Mouse (Mus musculus): Measurements from ENCODE around the gene Ewsr1. TPM values are rescaled to one million over a fixed set of nuclear protein-coding genes. Genes with fewer than 3 reads are reported as not detected.

The Ewsr1 gene
- polyA plus RNA-seq (2012; rRNA removed): 412 and 449 TPM in 2 replicates

DNA sequence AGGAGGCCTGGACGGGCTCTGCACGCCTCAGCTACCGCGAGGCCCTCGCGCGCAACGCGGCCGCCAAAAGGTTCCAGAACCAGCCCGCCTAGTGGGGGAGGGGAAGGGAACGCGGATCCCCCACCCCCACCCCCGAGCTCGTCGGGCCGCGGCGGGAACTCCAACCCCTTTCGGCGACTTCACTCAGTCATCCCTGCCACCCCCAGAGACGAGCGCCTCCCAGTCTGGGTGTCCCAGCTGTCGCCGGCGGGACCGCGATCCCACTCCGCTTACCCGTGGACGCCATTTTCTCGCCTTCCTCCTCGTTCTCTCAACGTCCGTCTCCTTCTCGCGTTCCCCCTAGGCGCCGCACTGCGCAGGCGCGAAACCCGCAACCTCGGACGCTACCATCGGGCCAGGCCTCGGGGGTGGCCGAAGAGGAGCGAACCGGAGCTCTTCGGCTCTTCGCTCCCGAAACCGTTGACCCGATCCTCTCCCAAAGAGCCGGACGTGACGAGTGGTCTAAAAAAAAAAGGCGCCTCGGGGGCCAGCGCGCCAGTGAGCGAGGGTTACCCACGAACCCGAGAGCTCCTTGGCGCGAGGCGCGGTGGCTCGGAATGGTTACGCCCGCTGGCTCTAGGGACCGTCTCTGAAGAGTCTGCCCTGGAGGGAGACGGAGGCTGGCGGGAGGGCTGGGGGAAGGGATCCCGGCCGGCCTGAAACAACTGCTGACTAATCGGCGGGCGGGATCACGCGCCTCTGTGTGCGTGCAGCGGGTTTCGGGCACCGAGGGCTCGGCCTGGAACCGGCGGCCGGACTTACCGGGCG is at the start of gene Ewsr1, which contains the start of gene Rhbdd3:
Gene Ewsr1 (minus strand): TSS at position 531 of the 807 bp plus-strand sequence.
Gene Rhbdd3 (plus strand): TSS at position 191 of the 807 bp plus-strand sequence.
- WGBS: under 1% methylated on average over 92 of the region's 92 CpGs
- Histone ChIP-seq H3K4me1 (ENCODE audit: control insufficient read depth, insufficient read depth, low read length) (peaks cover 12% of the 10 kb centered on the region), H3K27ac (ENCODE audit: insufficient read depth, low read length) (peak within 1 kb of the TSS; percentile 100), H3K27me3 (ENCODE audit: control insufficient read depth, insufficient read depth, low read length) (no peaks in the 10 kb centered on the region), H3K4me3 (replicated peaks; ENCODE audit: insufficient read depth, low read depth, low read length) (peak within 1 kb of the TSS; percentile 86)
- peak; percentile 97 to 100 for DNase-seq
- no peak for TF ChIP-seq CTCF (IDR thresholded peaks at IDR 0.05; ENCODE audit: borderline replicate concordance, insufficient read depth, low read depth, low read length)
- TF ChIP-seq POLR2A (IDR thresholded peaks at IDR 0.05; ENCODE audit: borderline replicate concordance, insufficient read depth, low read length): peak; percentile 88

DNA sequence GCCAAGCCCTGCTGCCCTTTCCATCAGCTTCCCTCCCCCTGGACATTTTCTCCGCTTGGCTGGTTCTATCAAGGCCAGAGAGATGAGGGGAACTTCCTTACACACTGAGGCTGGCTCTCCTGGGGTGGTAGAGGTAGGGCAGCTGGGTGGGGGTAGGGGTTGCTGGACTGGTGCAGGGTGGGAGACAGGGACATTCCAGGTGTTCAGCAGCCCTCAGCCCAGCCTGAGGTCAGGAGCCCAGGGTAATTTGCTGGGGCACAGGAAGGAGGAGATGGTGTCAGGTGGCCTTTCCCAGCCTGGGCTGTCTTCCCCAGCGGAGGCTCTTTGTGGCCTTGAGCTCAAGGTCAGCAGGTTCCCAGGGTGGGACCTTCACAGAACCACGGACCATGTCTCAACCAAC is 46.5 kb upstream of the Ewsr1 start:
- no peak for TF ChIP-seq CTCF (IDR thresholded peaks at IDR 0.05; ENCODE audit: borderline replicate concordance, insufficient read depth, low read depth, low read length)
- no peak for TF ChIP-seq POLR2A (IDR thresholded peaks at IDR 0.05; ENCODE audit: borderline replicate concordance, insufficient read depth, low read length)
- H3K4me3 ChIP-seq (replicated peaks; ENCODE audit: insufficient read depth, low read depth, low read length): no peak overlapping the region
- H3K4me1 ChIP-seq (ENCODE audit: control insufficient read depth, insufficient read depth, low read length): peaks cover 5% of the 10 kb centered on the region
- no peak for DNase-seq
- 92% methylated on average over 3 of the region's 3 CpGs for whole genome bisulfite sequencing
- H3K27ac ChIP-seq (ENCODE audit: insufficient read depth, low read length): no peak overlapping the region
- no peaks in the 10 kb centered on the region for H3K27me3 ChIP-seq (ENCODE audit: control insufficient read depth, insufficient read depth, low read length)

DNA sequence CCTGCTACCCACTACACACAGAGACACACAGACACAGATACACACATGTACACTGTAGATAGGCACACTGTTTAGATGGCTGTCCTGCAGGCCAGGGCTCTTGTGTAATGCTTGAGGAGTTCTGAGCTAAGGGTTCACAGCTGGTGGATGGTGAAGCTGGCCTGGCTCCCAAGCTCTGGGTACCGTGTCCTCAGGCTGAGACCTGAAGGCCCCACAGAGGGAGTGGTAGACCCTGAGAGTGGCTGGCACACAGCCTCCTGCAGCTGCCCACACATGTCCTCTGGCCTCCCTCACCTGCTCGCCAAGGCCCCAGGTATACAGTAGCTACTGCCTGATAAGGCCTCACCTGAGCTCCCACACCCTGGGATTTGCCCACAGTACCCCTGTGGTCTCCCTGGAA is 42.9 kb upstream of the Ewsr1 start:
- TF ChIP-seq POLR2A (IDR thresholded peaks at IDR 0.05; ENCODE audit: borderline replicate concordance, insufficient read depth, low read length) (no peak), CTCF (IDR thresholded peaks at IDR 0.05; ENCODE audit: borderline replicate concordance, insufficient read depth, low read depth, low read length) (no peak)
- H3K4me1 ChIP-seq (ENCODE audit: control insufficient read depth, insufficient read depth, low read length): peaks cover 14% of the 10 kb centered on the region
- 91% methylated on average over 2 of the region's 2 CpGs for whole genome bisulfite sequencing
- no peak for DNase-seq
- H3K27ac ChIP-seq (ENCODE audit: insufficient read depth, low read length): no peak overlapping the region
- H3K4me3 ChIP-seq (replicated peaks; ENCODE audit: insufficient read depth, low read depth, low read length): no peak overlapping the region
- no peaks in the 10 kb centered on the region for H3K27me3 ChIP-seq (ENCODE audit: control insufficient read depth, insufficient read depth, low read length)

DNA sequence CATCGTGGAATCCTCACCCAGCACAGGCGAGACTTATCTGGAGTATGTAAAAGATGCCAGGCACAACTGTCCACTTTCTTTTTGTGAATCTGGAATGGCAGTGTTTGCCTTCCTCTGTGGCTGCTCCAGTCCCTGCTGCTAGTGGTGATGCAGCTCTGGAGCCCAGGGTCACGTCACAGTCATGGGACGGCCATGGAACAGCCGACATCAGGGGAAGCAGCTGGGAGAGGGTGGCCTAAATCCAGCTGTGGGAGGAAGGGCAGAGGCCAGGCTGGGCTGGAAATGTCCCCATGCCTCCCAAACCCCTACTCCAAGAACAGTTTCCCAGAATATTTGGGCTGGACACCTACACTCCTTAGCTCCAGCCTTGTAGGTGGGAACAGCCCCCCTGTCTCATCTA is 42.2 kb upstream of the Ewsr1 start:
- WGBS: 92% methylated on average over 5 of the region's 5 CpGs
- Histone ChIP-seq H3K27me3 (ENCODE audit: control insufficient read depth, insufficient read depth, low read length) (no peaks in the 10 kb centered on the region), H3K4me3 (replicated peaks; ENCODE audit: insufficient read depth, low read depth, low read length) (no peak overlapping the region), H3K4me1 (ENCODE audit: control insufficient read depth, insufficient read depth, low read length) (peaks cover 14% of the 10 kb centered on the region), H3K27ac (ENCODE audit: insufficient read depth, low read length) (no peak overlapping the region)
- TF ChIP-seq CTCF (IDR thresholded peaks at IDR 0.05; ENCODE audit: borderline replicate concordance, insufficient read depth, low read depth, low read length) (no peak), POLR2A (IDR thresholded peaks at IDR 0.05; ENCODE audit: borderline replicate concordance, insufficient read depth, low read length) (no peak)
- no peak for DNase-seq

DNA sequence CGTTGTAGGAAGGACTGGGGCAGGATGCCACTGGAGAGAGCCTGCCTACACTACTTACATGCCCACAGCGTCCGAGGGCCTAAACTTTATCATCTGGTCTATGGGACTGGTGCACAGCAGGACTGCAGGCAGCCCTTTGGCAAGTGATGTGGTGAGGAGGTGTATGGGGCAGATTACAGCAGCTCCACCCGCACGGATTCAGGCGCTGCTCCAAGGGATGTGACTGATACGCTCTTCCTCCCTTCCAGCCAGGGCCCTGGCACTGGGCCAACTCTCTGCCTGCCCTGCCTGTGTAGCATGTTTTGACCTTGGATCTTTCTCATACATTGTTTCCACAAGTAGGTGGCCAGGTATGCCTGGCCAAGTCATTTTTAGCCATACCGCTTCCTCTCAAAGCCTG is 41.6 kb upstream of the Ewsr1 start:
- Histone ChIP-seq H3K27ac (ENCODE audit: insufficient read depth, low read length) (no peak overlapping the region), H3K27me3 (ENCODE audit: control insufficient read depth, insufficient read depth, low read length) (no peaks in the 10 kb centered on the region), H3K4me3 (replicated peaks; ENCODE audit: insufficient read depth, low read depth, low read length) (no peak overlapping the region), H3K4me1 (ENCODE audit: control insufficient read depth, insufficient read depth, low read length) (peaks cover 14% of the 10 kb centered on the region)
- TF ChIP-seq POLR2A (IDR thresholded peaks at IDR 0.05; ENCODE audit: borderline replicate concordance, insufficient read depth, low read length): no peak
- TF ChIP-seq CTCF (IDR thresholded peaks at IDR 0.05; ENCODE audit: borderline replicate concordance, insufficient read depth, low read depth, low read length): no peak
- WGBS: 13% methylated on average over 8 of the region's 8 CpGs
- peak; percentile 68 to 71 for DNase-seq

DNA sequence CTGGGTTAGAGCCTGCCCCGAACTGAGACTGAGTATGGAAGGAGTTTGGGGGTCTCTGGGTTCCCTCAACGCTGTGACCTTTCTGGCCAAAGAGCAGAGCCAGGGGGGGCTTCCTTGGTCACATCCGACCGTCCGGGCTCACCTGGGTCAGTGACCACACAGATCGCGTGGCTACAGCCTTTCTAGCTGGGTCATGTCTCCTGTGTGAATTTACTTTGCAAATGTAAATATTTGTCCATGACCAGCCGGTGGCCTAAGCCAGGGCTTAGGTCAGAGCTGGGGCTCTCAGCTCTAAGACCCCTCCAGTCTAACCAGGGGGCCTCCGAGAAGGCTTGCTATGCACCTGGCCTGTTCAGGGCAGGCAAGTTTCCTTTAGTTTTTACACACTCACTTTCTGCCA is 40.3 kb upstream of the Ewsr1 start:
- no peaks in the 10 kb centered on the region for H3K27me3 ChIP-seq (ENCODE audit: control insufficient read depth, insufficient read depth, low read length)
- H3K4me1 ChIP-seq (ENCODE audit: control insufficient read depth, insufficient read depth, low read length): peaks cover 14% of the 10 kb centered on the region
- no peak overlapping the region for H3K27ac ChIP-seq (ENCODE audit: insufficient read depth, low read length)
- DNase-seq: no peak
- no peak for TF ChIP-seq POLR2A (IDR thresholded peaks at IDR 0.05; ENCODE audit: borderline replicate concordance, insufficient read depth, low read length)
- WGBS: 97% methylated on average over 9 of the region's 9 CpGs
- H3K4me3 ChIP-seq (replicated peaks; ENCODE audit: insufficient read depth, low read depth, low read length): no peak overlapping the region

DNA sequence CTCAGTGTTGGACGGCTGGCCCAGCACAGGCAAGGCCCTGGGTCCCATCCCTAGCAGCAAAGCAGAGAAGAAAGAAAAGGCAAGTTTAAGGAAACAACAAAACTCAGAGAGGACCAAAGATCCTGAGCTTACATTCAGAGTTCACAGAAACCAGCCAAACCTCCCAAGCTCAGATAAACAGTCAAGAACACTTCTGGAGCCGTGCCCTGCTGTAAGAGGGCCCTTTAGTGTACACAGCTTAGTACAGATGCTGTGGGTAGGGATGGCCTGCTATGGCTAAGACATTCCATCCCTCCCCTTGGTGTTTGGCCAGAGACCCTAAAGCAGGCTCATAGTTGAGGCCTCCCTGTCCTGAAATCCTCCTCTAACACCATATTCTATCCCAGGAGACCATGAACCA is 39.6 kb upstream of the Ewsr1 start:
- DNase-seq: no peak
- no peak overlapping the region for H3K4me3 ChIP-seq (replicated peaks; ENCODE audit: insufficient read depth, low read depth, low read length)
- WGBS: 91% methylated on average over 2 of the region's 2 CpGs
- H3K4me1 ChIP-seq (ENCODE audit: control insufficient read depth, insufficient read depth, low read length): peaks cover 14% of the 10 kb centered on the region
- TF ChIP-seq CTCF (IDR thresholded peaks at IDR 0.05; ENCODE audit: borderline replicate concordance, insufficient read depth, low read depth, low read length) (no peak), POLR2A (IDR thresholded peaks at IDR 0.05; ENCODE audit: borderline replicate concordance, insufficient read depth, low read length) (no peak)
- H3K27me3 ChIP-seq (ENCODE audit: control insufficient read depth, insufficient read depth, low read length): no peaks in the 10 kb centered on the region
- no peak overlapping the region for H3K27ac ChIP-seq (ENCODE audit: insufficient read depth, low read length)

DNA sequence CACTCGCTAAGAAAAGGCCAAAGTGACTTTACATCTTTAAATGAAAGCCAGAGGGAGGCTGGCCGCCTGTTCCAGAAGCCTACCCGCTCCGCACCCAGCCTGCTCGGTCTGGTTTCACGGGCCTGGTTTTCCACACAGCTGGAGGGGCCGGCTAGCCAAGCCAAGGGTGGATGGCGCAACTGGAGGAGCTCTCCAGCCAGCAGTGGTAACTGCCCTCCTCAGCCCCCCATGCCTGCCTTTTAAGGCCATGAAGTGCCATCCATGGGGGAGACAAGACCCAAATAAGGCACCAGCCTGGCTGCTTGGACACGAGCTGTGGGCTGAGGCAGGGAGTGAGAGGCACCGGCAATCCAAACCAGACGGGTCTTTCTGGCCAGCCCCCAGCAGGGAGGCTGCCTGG is 36.8 kb upstream of the Ewsr1 start:
- H3K4me3 ChIP-seq (replicated peaks; ENCODE audit: insufficient read depth, low read depth, low read length): no peak overlapping the region
- H3K27me3 ChIP-seq (ENCODE audit: control insufficient read depth, insufficient read depth, low read length): no peaks in the 10 kb centered on the region
- no peak overlapping the region for H3K27ac ChIP-seq (ENCODE audit: insufficient read depth, low read length)
- TF ChIP-seq CTCF (IDR thresholded peaks at IDR 0.05; ENCODE audit: borderline replicate concordance, insufficient read depth, low read depth, low read length) (no peak), POLR2A (IDR thresholded peaks at IDR 0.05; ENCODE audit: borderline replicate concordance, insufficient read depth, low read length) (no peak)
- peaks cover 16% of the 10 kb centered on the region for H3K4me1 ChIP-seq (ENCODE audit: control insufficient read depth, insufficient read depth, low read length)
- DNase-seq: no peak
- WGBS: 54% methylated on average over 11 of the region's 11 CpGs

Measured in cerebellum, adult 2 months (tissue).